Mouse (Mus musculus): ENCODE results near the gene Sp1.

Gene Sp1

GRCm38 (mm10) chr15:102405489-102406195 lies at the start of gene Sp1:
Gene Sp1, plus strand, starts transcription at chr15:102406143.
- peak; percentile 99 to 100 for DNase-seq (ENCODE audit: inconsistent age in 2 of 2, low spot score in 1 of 2)

- no peak for DNase-seq (ENCODE audit: inconsistent age in 2 of 2, low spot score in 1 of 2)
Observed at GRCm38 (mm10) chr15:102356501-102357325, 49.2 kb upstream of the Sp1 start.

GRCm38 (mm10) chr15:102358126-102358525 lies 47.8 kb upstream of the Sp1 start:
- DNase-seq (ENCODE audit: inconsistent age in 2 of 2, low spot score in 1 of 2) = no peak

- no peak for DNase-seq (ENCODE audit: inconsistent age in 2 of 2, low spot score in 1 of 2)
Observed at GRCm38 (mm10) chr15:102358834-102359233, 47.1 kb upstream of the Sp1 start.

GRCm38 (mm10) chr15:102362648-102363047 lies 43.3 kb upstream of the Sp1 start:
- DNase-seq (ENCODE audit: inconsistent age in 2 of 2, low spot score in 1 of 2) = no peak

- no peak for DNase-seq (ENCODE audit: inconsistent age in 2 of 2, low spot score in 1 of 2)
Observed at GRCm38 (mm10) chr15:102364678-102365077, 41.3 kb upstream of the Sp1 start.

- DNase-seq (ENCODE audit: inconsistent age in 2 of 2, low spot score in 1 of 2) = no peak
Observed at GRCm38 (mm10) chr15:102366238-102366637, 39.7 kb upstream of the Sp1 start.

GRCm38 (mm10) chr15:102366733-102367344 lies 39.1 kb upstream of the Sp1 start, which contains the start of gene Sp7:
Gene Sp7, minus strand, starts transcription at chr15:102367182.
- no peak for DNase-seq (ENCODE audit: inconsistent age in 2 of 2, low spot score in 1 of 2)

- no peak for DNase-seq (ENCODE audit: inconsistent age in 2 of 2, low spot score in 1 of 2)
Observed at GRCm38 (mm10) chr15:102369972-102370371, 36.0 kb upstream of the Sp1 start.

GRCm38 (mm10) chr15:102370727-102371126 lies 35.2 kb upstream of the Sp1 start:
- no peak for DNase-seq (ENCODE audit: inconsistent age in 2 of 2, low spot score in 1 of 2)

- DNase-seq (ENCODE audit: inconsistent age in 2 of 2, low spot score in 1 of 2) = peak in 1 of 2 experiments; percentile 70
Observed at GRCm38 (mm10) chr15:102376453-102377162, 29.3 kb upstream of the Sp1 start.

- peak; percentile 88 to 96 for DNase-seq (ENCODE audit: inconsistent age in 2 of 2, low spot score in 1 of 2)
Observed at GRCm38 (mm10) chr15:102377163-102377543, 28.8 kb upstream of the Sp1 start.

GRCm38 (mm10) chr15:102377810-102378262 lies 28.1 kb upstream of the Sp1 start:
- peak; percentile 67 to 79 for DNase-seq (ENCODE audit: inconsistent age in 2 of 2, low spot score in 1 of 2)

GRCm38 (mm10) chr15:102381575-102381974 lies 24.4 kb upstream of the Sp1 start:
- DNase-seq (ENCODE audit: inconsistent age in 2 of 2, low spot score in 1 of 2) = peak; percentile 80 to 93

- DNase-seq (ENCODE audit: inconsistent age in 2 of 2, low spot score in 1 of 2) = no peak
Observed at GRCm38 (mm10) chr15:102383671-102384070, 22.3 kb upstream of the Sp1 start.

GRCm38 (mm10) chr15:102386640-102387039 lies 19.3 kb upstream of the Sp1 start:
- no peak for DNase-seq (ENCODE audit: inconsistent age in 2 of 2, low spot score in 1 of 2)

GRCm38 (mm10) chr15:102388942-102389341 lies 17.0 kb upstream of the Sp1 start:
- no peak for DNase-seq (ENCODE audit: inconsistent age in 2 of 2, low spot score in 1 of 2)

GRCm38 (mm10) chr15:102392520-102392919 lies 13.4 kb upstream of the Sp1 start:
- DNase-seq (ENCODE audit: inconsistent age in 2 of 2, low spot score in 1 of 2) = no peak

GRCm38 (mm10) chr15:102393584-102394014 lies 12.3 kb upstream of the Sp1 start:
- peak in 1 of 2 experiments; percentile 38 for DNase-seq (ENCODE audit: inconsistent age in 2 of 2, low spot score in 1 of 2)

GRCm38 (mm10) chr15:102395061-102395460 lies 10.9 kb upstream of the Sp1 start:
- DNase-seq (ENCODE audit: inconsistent age in 2 of 2, low spot score in 1 of 2) = no peak

GRCm38 (mm10) chr15:102398629-102399028 lies 7.3 kb upstream of the Sp1 start:
- peak; percentile 49 to 77 for DNase-seq (ENCODE audit: inconsistent age in 2 of 2, low spot score in 1 of 2)
